Mouse (Mus musculus): ENCODE measurements around the gene Igsf21. TPM values are rescaled to one million over a fixed set of nuclear protein-coding genes. Genes with fewer than 3 reads are reported as not detected.

Igsf21 gene
- polyA plus RNA-seq, 1 experiment from 2014 or later, result 2.2 TPM

- Histone ChIP-seq H3K4me3 (no peak overlapping the region), H3K27ac (replicated peaks) (no peak overlapping the region), H3K27me3 (replicated peaks; ENCODE audit: low read depth, poor library complexity, severe bottlenecking) (peaks cover 14% of the 10 kb centered on the region), H3K9me3 (no peaks in the 10 kb centered on the region), H3K36me3 (replicated peaks) (no peaks in the 10 kb centered on the region), H3K4me1 (peaks cover 27% of the 10 kb centered on the region)
- peak; percentile 18 for DNase-seq (ENCODE audit: low spot score)
- WGBS, result 30% methylated on average over 13 of the region's 13 CpGs
These were observed 72.7 kb downstream of the Igsf21 start for GRCm38 (mm10) chr4:140173746-140174399.

DNA sequence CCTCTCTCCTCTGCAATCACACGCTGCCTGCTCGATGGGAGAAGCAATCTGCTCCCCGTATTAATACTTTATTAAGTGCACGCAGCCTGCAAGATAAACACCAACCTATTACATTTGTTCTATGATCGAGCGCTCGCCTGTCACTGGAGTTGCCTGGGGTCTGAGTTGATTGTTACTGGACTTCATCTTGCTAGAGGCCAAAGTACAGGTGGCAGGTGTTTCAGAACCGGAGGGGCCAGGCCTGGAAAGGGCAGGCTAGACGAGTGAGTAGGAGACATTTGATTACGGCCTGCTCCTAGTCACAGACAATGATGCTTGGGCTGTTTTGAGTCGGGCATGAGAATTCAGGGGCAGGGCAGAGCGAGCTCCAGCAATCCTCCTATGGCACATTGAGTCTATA lies 73.5 kb downstream of the Igsf21 start:
- 66% methylated on average over 12 of the region's 12 CpGs for WGBS
- no peaks in the 10 kb centered on the region for H3K36me3 ChIP-seq (replicated peaks)
- DNase-seq (ENCODE audit: low spot score), result no peak
- peaks cover 27% of the 10 kb centered on the region for H3K4me1 ChIP-seq
- H3K9me3 ChIP-seq, result no peaks in the 10 kb centered on the region
- no peak overlapping the region for H3K27ac ChIP-seq (replicated peaks)
- H3K4me3 ChIP-seq, result no peak overlapping the region
- peaks cover 11% of the 10 kb centered on the region for H3K27me3 ChIP-seq (replicated peaks; ENCODE audit: low read depth, poor library complexity, severe bottlenecking)

DNA sequence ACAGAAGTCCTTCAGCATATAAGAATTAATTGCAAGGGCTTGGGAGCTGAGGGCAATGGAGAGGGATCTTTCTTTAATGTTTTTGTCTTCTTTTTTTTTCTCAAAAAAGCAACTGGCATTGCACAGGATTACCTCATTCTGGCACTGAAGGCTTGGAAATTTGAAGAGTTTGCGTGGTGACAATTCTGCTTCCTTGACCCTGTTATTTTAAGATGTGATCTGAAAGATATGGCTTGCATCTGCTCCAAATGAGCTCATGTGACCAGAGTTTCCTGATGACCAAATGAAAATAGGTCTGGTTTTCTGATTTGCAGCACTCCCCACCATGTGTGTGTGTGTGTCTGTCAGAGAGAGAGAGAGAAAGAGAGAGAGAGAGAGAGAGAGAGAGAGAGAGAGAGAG lies 74.7 kb downstream of the Igsf21 start:
- Histone ChIP-seq H3K4me1 (peaks cover 27% of the 10 kb centered on the region), H3K36me3 (replicated peaks) (no peaks in the 10 kb centered on the region), H3K9me3 (no peaks in the 10 kb centered on the region), H3K4me3 (no peak overlapping the region), H3K27me3 (replicated peaks; ENCODE audit: low read depth, poor library complexity, severe bottlenecking) (peaks cover 11% of the 10 kb centered on the region; the same call in 1 of the 2 replicates), H3K27ac (replicated peaks) (no peak overlapping the region)
- 68% methylated on average over 1 of the region's 1 CpGs for WGBS
- no peak for DNase-seq (ENCODE audit: low spot score)

GRCm38 (mm10) chr4:140171189-140171588 lies 75.4 kb downstream of the Igsf21 start:
- H3K27ac ChIP-seq (replicated peaks), result no peak overlapping the region
- H3K4me1 ChIP-seq, result peaks cover 27% of the 10 kb centered on the region
- no peaks in the 10 kb centered on the region for H3K9me3 ChIP-seq
- no peaks in the 10 kb centered on the region for H3K36me3 ChIP-seq (replicated peaks)
- no peak overlapping the region for H3K4me3 ChIP-seq
- DNase-seq (ENCODE audit: low spot score), result no peak
- H3K27me3 ChIP-seq (replicated peaks; ENCODE audit: low read depth, poor library complexity, severe bottlenecking), result peaks cover 11% of the 10 kb centered on the region; the same call in 1 of the 2 replicates

- Histone ChIP-seq H3K4me1 (no peaks in the 10 kb centered on the region), H3K27me3 (replicated peaks; ENCODE audit: low read depth, poor library complexity, severe bottlenecking) (peaks cover 6% of the 10 kb centered on the region; the same call in 1 of the 2 replicates), H3K27ac (replicated peaks) (no peak overlapping the region), H3K36me3 (replicated peaks) (no peaks in the 10 kb centered on the region), H3K4me3 (no peak overlapping the region), H3K9me3 (no peaks in the 10 kb centered on the region)
- DNase-seq (ENCODE audit: low spot score), result no peak
- WGBS, result 82% methylated on average over 7 of the region's 7 CpGs
These were observed 80.7 kb downstream of the Igsf21 start for GRCm38 (mm10) chr4:140165851-140166250.

DNA sequence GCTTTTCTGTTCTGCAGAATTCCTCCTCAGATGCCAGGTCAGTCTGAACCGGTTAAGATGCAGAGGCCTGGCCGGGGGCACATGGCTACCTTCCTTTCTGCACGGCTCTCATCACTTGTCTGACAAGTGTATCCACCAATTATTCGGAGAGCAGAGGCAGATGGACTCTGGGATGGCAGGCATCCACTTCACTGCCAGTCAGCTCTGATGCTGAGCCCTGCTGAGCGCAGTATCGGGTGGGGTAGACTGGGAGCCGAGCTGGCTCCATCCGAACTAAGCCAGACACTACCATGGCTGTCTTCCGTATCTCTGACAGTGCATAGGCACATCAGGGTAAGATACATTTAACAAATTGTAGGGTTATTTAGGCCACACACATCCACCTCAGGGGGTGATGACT lies 81.9 kb downstream of the Igsf21 start:
- Histone ChIP-seq H3K4me1 (no peaks in the 10 kb centered on the region), H3K27ac (replicated peaks) (no peak overlapping the region)
- WGBS, result 89% methylated on average over 9 of the region's 9 CpGs

DNA sequence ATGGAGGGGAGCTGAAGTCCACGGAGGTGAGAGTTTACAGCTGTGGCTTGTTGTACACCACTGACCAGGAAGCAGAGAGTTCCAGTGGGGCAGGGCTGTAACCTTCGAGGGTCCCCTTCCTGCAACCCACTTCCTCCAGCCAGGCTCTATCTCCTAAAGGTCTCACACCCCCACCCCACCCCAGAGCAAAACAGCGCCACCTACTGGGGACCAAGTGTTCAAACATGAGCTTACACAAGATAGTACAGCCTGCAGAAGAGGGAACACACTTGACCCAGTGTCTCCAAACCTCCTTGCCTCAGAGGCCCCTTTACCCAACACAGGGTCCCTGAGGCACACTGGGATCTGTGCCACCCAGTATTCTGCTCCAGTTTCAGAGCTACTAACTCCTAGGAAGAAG lies 87.0 kb downstream of the Igsf21 start:
- WGBS, result 32% methylated on average over 3 of the region's 3 CpGs
- Histone ChIP-seq H3K4me3 (no peak overlapping the region), H3K4me1 (peaks cover 8% of the 10 kb centered on the region), H3K9me3 (no peaks in the 10 kb centered on the region), H3K27ac (replicated peaks) (no peak overlapping the region), H3K27me3 (replicated peaks; ENCODE audit: low read depth, poor library complexity, severe bottlenecking) (no peaks in the 10 kb centered on the region), H3K36me3 (replicated peaks) (no peaks in the 10 kb centered on the region)
- DNase-seq (ENCODE audit: low spot score), result peak; percentile 23

More for the DNA sequence above, 81.9 kb downstream of the Igsf21 start:
- Histone ChIP-seq H3K4me3 (no peak overlapping the region), H3K27me3 (replicated peaks; ENCODE audit: low read depth, poor library complexity, severe bottlenecking) (no peaks in the 10 kb centered on the region), H3K36me3 (replicated peaks) (no peaks in the 10 kb centered on the region), H3K9me3 (no peaks in the 10 kb centered on the region)
- DNase-seq (ENCODE audit: low spot score), result no peak

DNA sequence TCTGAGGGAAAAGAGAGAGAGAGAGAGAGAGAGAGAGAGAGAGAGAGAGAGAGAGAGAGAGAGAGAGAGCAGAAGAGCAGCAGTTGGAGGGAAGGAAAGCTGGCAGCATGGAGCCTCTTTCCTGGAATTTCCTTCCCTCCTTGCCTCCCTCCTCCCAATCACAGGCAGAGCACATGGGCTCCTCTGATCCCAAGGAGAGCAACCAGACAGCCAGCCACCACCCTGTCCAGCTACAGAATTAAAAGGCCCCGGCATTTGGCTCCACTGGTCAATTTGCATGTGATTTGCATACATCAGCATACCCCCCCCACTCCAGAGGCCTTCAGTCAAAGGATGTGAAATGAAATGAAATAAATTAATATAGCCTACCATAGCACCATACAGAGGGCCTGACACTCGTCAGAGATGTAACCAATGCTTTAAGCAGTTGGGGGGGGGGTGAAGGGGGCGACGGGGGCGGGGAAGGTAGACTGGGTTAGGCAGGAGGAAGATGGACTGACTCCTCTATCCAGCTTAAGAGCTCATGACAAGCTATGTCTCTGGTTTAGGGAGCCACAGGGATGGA lies 91.6 kb downstream of the Igsf21 start:
- 0 out of 2 replicates have a peak, but pooled peaks cover 6% of the 10 kb centered on the region for H3K27me3 ChIP-seq (replicated peaks; ENCODE audit: low read depth, poor library complexity, severe bottlenecking)
- WGBS, result 62% methylated on average over 5 of the region's 5 CpGs
- H3K27ac ChIP-seq (replicated peaks), result peak overlapping the region; percentile 40; the same call in 1 of the 2 replicates
- no peak for DNase-seq (ENCODE audit: low spot score)
- peaks cover 23% of the 10 kb centered on the region for H3K4me1 ChIP-seq
- no peaks in the 10 kb centered on the region for H3K9me3 ChIP-seq
- no peak overlapping the region for H3K4me3 ChIP-seq
- no peaks in the 10 kb centered on the region for H3K36me3 ChIP-seq (replicated peaks)

- no peaks in the 10 kb centered on the region for H3K9me3 ChIP-seq
- peak overlapping the region; percentile 40; the same call in 1 of the 2 replicates for H3K27ac ChIP-seq (replicated peaks)
- 0 out of 2 replicates have a peak, but pooled peaks cover 6% of the 10 kb centered on the region for H3K27me3 ChIP-seq (replicated peaks; ENCODE audit: low read depth, poor library complexity, severe bottlenecking)
- no peaks in the 10 kb centered on the region for H3K36me3 ChIP-seq (replicated peaks)
- no peak for DNase-seq (ENCODE audit: low spot score)
- no peak overlapping the region for H3K4me3 ChIP-seq
- 37% methylated on average over 5 of the region's 5 CpGs for WGBS
- peaks cover 23% of the 10 kb centered on the region for H3K4me1 ChIP-seq
These were observed 92.1 kb downstream of the Igsf21 start for GRCm38 (mm10) chr4:140154484-140154883.

GRCm38 (mm10) chr4:140153711-140154114 lies 92.9 kb downstream of the Igsf21 start:
- Histone ChIP-seq H3K4me1 (peaks cover 23% of the 10 kb centered on the region), H3K36me3 (replicated peaks) (no peaks in the 10 kb centered on the region), H3K27ac (replicated peaks) (no peak overlapping the region), H3K27me3 (replicated peaks; ENCODE audit: low read depth, poor library complexity, severe bottlenecking) (0 out of 2 replicates have a peak, but pooled peaks cover 6% of the 10 kb centered on the region), H3K4me3 (no peak overlapping the region), H3K9me3 (no peaks in the 10 kb centered on the region)
- WGBS, result 63% methylated on average over 9 of the region's 9 CpGs
- no peak for DNase-seq (ENCODE audit: low spot score)

DNA sequence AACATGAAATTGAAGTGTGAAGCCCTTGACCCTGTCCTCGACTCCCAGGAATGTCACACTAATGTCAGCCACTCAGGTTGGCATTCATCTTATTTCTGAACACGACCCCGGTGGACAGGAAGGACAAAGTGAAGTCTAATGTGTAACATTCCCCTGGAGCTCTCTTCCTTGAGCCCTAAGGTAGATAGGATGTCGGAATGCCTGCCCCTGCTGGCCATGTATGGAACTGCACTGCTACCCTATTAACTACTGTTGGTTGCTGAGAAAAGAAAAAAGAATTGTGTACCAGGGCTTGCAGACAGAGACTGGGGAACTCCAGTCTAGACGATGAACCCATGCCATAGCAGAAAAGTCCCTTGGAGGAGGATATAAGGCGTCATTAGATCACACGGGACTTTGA lies 93.5 kb downstream of the Igsf21 start:
- peak; percentile 70 for DNase-seq (ENCODE audit: low spot score)
- Histone ChIP-seq H3K27ac (replicated peaks) (no peak overlapping the region), H3K9me3 (no peaks in the 10 kb centered on the region), H3K36me3 (replicated peaks) (no peaks in the 10 kb centered on the region), H3K4me1 (peaks cover 23% of the 10 kb centered on the region), H3K27me3 (replicated peaks; ENCODE audit: low read depth, poor library complexity, severe bottlenecking) (0 out of 2 replicates have a peak, but pooled peaks cover 9% of the 10 kb centered on the region), H3K4me3 (no peak overlapping the region)
- WGBS, result 29% methylated on average over 7 of the region's 7 CpGs

GRCm38 (mm10) chr4:140149706-140150105 lies 96.9 kb downstream of the Igsf21 start:
- Histone ChIP-seq H3K27me3 (replicated peaks; ENCODE audit: low read depth, poor library complexity, severe bottlenecking) (peaks cover 30% of the 10 kb centered on the region; the same call in 1 of the 2 replicates), H3K27ac (replicated peaks) (no peak overlapping the region), H3K4me1 (peaks cover 27% of the 10 kb centered on the region), H3K36me3 (replicated peaks) (no peaks in the 10 kb centered on the region), H3K9me3 (no peaks in the 10 kb centered on the region), H3K4me3 (no peak overlapping the region)
- 77% methylated on average over 8 of the region's 8 CpGs for WGBS
- no peak for DNase-seq (ENCODE audit: low spot score)

Measured in embryonic facial prominence, embryonic 10.5 days (tissue).